Mouse (Mus musculus) spleen, postnatal 36 days (tissue): ENCODE measurements around the gene Cpne6.
A peak's percentile ranks its signal among the peaks of the same experiment; 100 is the strongest.

Source experiments
- DNase-seq, 2 experiments: peaks; one replicate each; pipeline ENCODE4 v3.0.0; 2022; ENCODE audit warnings: low spot score in 2 of 2, mixed read lengths in 1 of 2

The Cpne6 gene

GRCm38 (mm10) chr14:55510125-55510731 is at the start of gene Cpne6:
Gene Cpne6, plus strand, starts transcription at chr14:55510445.
- DNase-seq, result no peak

GRCm38 (mm10) chr14:55461757-55462156 is 48.5 kb upstream of the Cpne6 start:
- DNase-seq, result no peak

GRCm38 (mm10) chr14:55466481-55466880 is 43.8 kb upstream of the Cpne6 start:
- no peak for DNase-seq

GRCm38 (mm10) chr14:55467108-55467507 is 43.1 kb upstream of the Cpne6 start:
- DNase-seq, result no peak

- DNase-seq, result no peak
Measured at GRCm38 (mm10) chr14:55468301-55468741, 41.9 kb upstream of the Cpne6 start.

GRCm38 (mm10) chr14:55469041-55469440 is 41.2 kb upstream of the Cpne6 start:
- no peak for DNase-seq

- no peak for DNase-seq
Measured at GRCm38 (mm10) chr14:55469821-55470220, 40.4 kb upstream of the Cpne6 start.

- DNase-seq, result no peak
Measured at GRCm38 (mm10) chr14:55470806-55471205, 39.4 kb upstream of the Cpne6 start.

- DNase-seq, result no peak
Measured at GRCm38 (mm10) chr14:55475654-55476053, 34.6 kb upstream of the Cpne6 start.

GRCm38 (mm10) chr14:55477421-55477820 is 32.8 kb upstream of the Cpne6 start:
- DNase-seq, result no peak

- no peak for DNase-seq
Measured at GRCm38 (mm10) chr14:55477829-55478228, 32.4 kb upstream of the Cpne6 start.

GRCm38 (mm10) chr14:55478651-55479599 is 31.3 kb upstream of the Cpne6 start, which contains the start of gene Dhrs4:
Gene Dhrs4, plus strand, starts transcription at chr14:55478758.
- DNase-seq, result peak; percentile 86

GRCm38 (mm10) chr14:55479629-55480028 is 30.6 kb upstream of the Cpne6 start:
- no peak for DNase-seq

- no peak for DNase-seq
Measured at GRCm38 (mm10) chr14:55484430-55485085, 25.7 kb upstream of the Cpne6 start.

GRCm38 (mm10) chr14:55486836-55487235 is 23.4 kb upstream of the Cpne6 start:
- no peak for DNase-seq

GRCm38 (mm10) chr14:55490361-55491201 is 19.7 kb upstream of the Cpne6 start, which contains the start of gene Carmil3:
Gene Carmil3, plus strand, starts transcription at chr14:55490651.
- DNase-seq, result peak; percentile 60 to 61

- DNase-seq, result peak; percentile 48 to 58
Measured at GRCm38 (mm10) chr14:55491291-55491833, 18.9 kb upstream of the Cpne6 start.

GRCm38 (mm10) chr14:55492103-55492502 is 18.1 kb upstream of the Cpne6 start:
- no peak for DNase-seq

- DNase-seq, result no peak
Measured at GRCm38 (mm10) chr14:55495509-55496240, 14.6 kb upstream of the Cpne6 start.

- no peak for DNase-seq
Measured at GRCm38 (mm10) chr14:55496761-55497448, 13.3 kb upstream of the Cpne6 start.
